Mouse (Mus musculus): ENCODE measurements at regions not wholly inside any gene's neighbourhood (a gene's known extent, or its start where the extent isn't known, plus 50 kb on each side); places are given as distances from the start of the nearest gene placed in this dataset.
A peak's percentile ranks its signal among the peaks of the same experiment; 100 is the strongest.

DNA sequence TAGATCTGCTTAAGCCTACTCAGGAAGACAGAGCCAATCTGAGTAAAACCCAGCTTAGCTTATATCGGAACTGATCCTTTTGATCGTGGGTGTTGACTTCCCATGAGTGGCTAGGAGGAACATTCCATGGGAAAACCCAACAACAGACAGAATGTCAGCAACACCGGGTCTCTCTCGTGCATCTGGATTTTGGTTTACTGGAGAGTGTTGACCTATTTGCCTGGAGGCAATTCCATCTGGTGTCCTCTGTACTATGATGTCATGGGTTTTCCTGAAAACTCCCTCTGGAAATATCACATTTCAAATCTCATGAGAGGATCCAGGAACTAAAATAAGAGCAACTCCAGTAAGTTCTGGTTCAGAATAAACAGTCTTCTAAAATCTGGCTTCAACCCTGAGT, 188.5 kb downstream of the Pfkfb3 start:
- no peaks in the 10 kb centered on the region for H3K36me3 ChIP-seq (ENCODE audit: control insufficient read depth, insufficient read depth)
- H3ac ChIP-seq (ENCODE audit: control insufficient read depth, insufficient read length) = no peak overlapping the region
- H3K27me3 ChIP-seq (ENCODE audit: control insufficient read depth, insufficient read depth, insufficient read length) = no peaks in the 10 kb centered on the region
- no peak for TF ChIP-seq TCF3 (IDR thresholded peaks at IDR 0.05; ENCODE audit: insufficient read length, low read depth)
- no peak for TF ChIP-seq MYOG (IDR thresholded peaks at IDR 0.05; ENCODE audit: control insufficient read depth in 1 of 3, insufficient read depth in 1 of 3, insufficient read length in 2 of 3, low read depth in 2 of 3)
- no peak for TF ChIP-seq MAX (IDR thresholded peaks at IDR 0.05; ENCODE audit: low read depth)
- TF ChIP-seq POLR2AphosphoS2 (IDR thresholded peaks at IDR 0.05; ENCODE audit: insufficient read length, low read depth) = no peak
- no peak for TF ChIP-seq MYOD1 (IDR thresholded peaks at IDR 0.05; ENCODE audit: control insufficient read depth in 1 of 3, insufficient read length in 2 of 3, low read depth in 2 of 3)
- no peak for TF ChIP-seq USF1 (IDR thresholded peaks at IDR 0.05; ENCODE audit: low read depth)
- TF ChIP-seq CEBPB (IDR thresholded peaks at IDR 0.05; ENCODE audit: insufficient read depth, poor library complexity, severe bottlenecking) = no peak
- no peak for TF ChIP-seq REST (IDR thresholded peaks at IDR 0.05; ENCODE audit: insufficient read depth, insufficient read length)
- no peak overlapping the region for H3K4me3 ChIP-seq
- peak overlapping the region; percentile 3 for H3K4me2 ChIP-seq (ENCODE audit: low read depth)
- no peaks in the 10 kb centered on the region for H3K79me2 ChIP-seq (ENCODE audit: control insufficient read depth, insufficient read depth)

- H3K4me3 ChIP-seq = no peak overlapping the region
- H3K79me2 ChIP-seq (ENCODE audit: control insufficient read depth, insufficient read depth) = no peaks in the 10 kb centered on the region
- H3K4me2 ChIP-seq (ENCODE audit: low read depth) = no peak overlapping the region
- H3ac ChIP-seq (ENCODE audit: control insufficient read depth, insufficient read length) = no peak overlapping the region
- H3K36me3 ChIP-seq (ENCODE audit: control insufficient read depth, insufficient read depth) = no peaks in the 10 kb centered on the region
- no peak for TF ChIP-seq TCF12 (IDR thresholded peaks at IDR 0.05; ENCODE audit: insufficient read depth, poor library complexity, severe bottlenecking)
- TF ChIP-seq POLR2AphosphoS2 (IDR thresholded peaks at IDR 0.05; ENCODE audit: insufficient read length, low read depth) = no peak
- no peak for TF ChIP-seq MYOG (IDR thresholded peaks at IDR 0.05; ENCODE audit: control insufficient read depth in 1 of 3, insufficient read depth in 1 of 3, insufficient read length in 2 of 3, low read depth in 2 of 3)
- TF ChIP-seq REST (IDR thresholded peaks at IDR 0.05; ENCODE audit: insufficient read depth, insufficient read length) = no peak
- no peak for TF ChIP-seq MYOD1 (IDR thresholded peaks at IDR 0.05; ENCODE audit: control insufficient read depth in 1 of 3, insufficient read length in 2 of 3, low read depth in 2 of 3)
- no peak for TF ChIP-seq USF1 (IDR thresholded peaks at IDR 0.05; ENCODE audit: low read depth)
- no peak for TF ChIP-seq CEBPB (IDR thresholded peaks at IDR 0.05; ENCODE audit: insufficient read depth, poor library complexity, severe bottlenecking)
- no peak for TF ChIP-seq E2F4 (IDR thresholded peaks at IDR 0.05; ENCODE audit: insufficient read depth)
- H3K27me3 ChIP-seq (ENCODE audit: control insufficient read depth, insufficient read depth, insufficient read length) = no peaks in the 10 kb centered on the region
Measured at GRCm38 (mm10) chr2:11364111-11364510, 189.8 kb downstream of the Pfkfb3 start.

DNA sequence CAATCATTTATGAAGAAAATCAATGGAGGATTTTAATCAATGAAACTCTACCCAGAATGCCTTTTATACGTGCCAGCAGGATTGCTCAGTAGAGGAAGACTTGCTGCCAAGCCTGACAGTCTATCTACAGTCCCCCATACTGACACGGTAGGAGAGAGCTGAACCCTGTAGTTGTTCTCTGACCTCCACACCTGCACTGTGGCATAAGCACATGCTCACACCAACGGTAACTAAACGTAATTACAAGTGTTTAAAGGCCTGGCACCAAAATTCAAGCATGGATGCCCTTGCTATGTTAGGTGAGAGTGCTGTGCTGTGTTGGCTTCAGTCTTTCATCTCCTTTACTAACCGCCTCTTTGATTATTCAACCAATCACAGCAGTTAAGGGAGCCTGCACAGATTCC, 190.8 kb downstream of the Pfkfb3 start:
- TF ChIP-seq E2F4 (IDR thresholded peaks at IDR 0.05; ENCODE audit: insufficient read depth) (no peak), MYOG (IDR thresholded peaks at IDR 0.05; ENCODE audit: control insufficient read depth in 1 of 3, insufficient read depth in 1 of 3, insufficient read length in 2 of 3, low read depth in 2 of 3) (no peak), MAX (IDR thresholded peaks at IDR 0.05; ENCODE audit: low read depth) (no peak), USF1 (IDR thresholded peaks at IDR 0.05; ENCODE audit: low read depth) (no peak), CEBPB (IDR thresholded peaks at IDR 0.05; ENCODE audit: insufficient read depth, poor library complexity, severe bottlenecking) (no peak), POLR2AphosphoS2 (IDR thresholded peaks at IDR 0.05; ENCODE audit: insufficient read length, low read depth) (no peak), TCF3 (IDR thresholded peaks at IDR 0.05; ENCODE audit: insufficient read length, low read depth) (no peak), POLR2A (IDR thresholded peaks at IDR 0.05; ENCODE audit: insufficient read length, low read depth) (no peak), TCF12 (IDR thresholded peaks at IDR 0.05; ENCODE audit: insufficient read depth, poor library complexity, severe bottlenecking) (no peak), REST (IDR thresholded peaks at IDR 0.05; ENCODE audit: insufficient read depth, insufficient read length) (no peak), SRF (IDR thresholded peaks at IDR 0.05; ENCODE audit: control insufficient read depth, insufficient read length, low read depth) (no peak), MYOD1 (IDR thresholded peaks at IDR 0.05; ENCODE audit: control insufficient read depth in 1 of 3, insufficient read length in 2 of 3, low read depth in 2 of 3) (no peak)
- Histone ChIP-seq H3K4me2 (ENCODE audit: low read depth) (no peak overlapping the region), H3K27me3 (ENCODE audit: control insufficient read depth, insufficient read depth, insufficient read length) (no peaks in the 10 kb centered on the region), H3K4me3 (no peak overlapping the region), H3K79me2 (ENCODE audit: control insufficient read depth, insufficient read depth) (no peaks in the 10 kb centered on the region), H3ac (ENCODE audit: control insufficient read depth, insufficient read length) (no peak overlapping the region), H3K36me3 (ENCODE audit: control insufficient read depth, insufficient read depth) (no peaks in the 10 kb centered on the region)

DNA sequence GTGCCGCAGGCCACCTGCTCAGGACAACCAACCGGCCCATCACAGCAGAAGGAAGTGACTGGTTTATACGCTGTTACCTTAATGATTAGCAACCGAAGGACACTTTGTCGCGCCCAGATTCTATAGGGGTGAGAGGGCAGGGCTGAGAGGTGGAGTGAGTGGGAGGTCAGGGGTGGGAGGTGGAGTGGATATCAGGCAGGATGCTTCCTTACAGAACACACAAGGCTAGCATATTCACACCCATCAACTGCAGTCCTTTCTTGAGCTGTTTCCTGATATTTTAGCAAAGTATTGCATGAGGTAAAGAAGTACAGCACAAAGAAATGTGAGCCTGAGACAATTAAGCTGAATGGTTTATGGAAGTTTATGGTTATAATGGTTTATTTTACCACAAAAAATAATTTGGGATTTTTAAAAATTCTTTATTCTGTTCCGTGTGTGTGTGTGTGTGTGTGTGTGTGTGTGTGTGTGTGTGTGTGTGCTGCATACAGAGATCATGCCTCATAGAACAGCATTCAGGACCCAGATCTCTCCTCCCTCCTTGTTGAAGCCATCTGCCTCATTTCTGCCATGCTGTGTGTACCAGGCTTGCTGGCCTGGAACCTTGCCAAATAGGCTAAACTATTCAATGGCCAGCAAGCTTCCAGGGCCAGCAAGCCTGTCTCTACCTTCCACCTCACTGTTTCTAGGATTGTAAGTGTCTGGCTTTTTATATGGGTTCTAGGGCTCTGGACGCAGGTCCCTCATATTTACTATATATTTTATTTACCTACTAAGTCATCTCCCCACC, 190.5 kb downstream of the Prkcq start:
- no peak overlapping the region for H3K4me3 ChIP-seq
- no peaks in the 10 kb centered on the region for H3K79me2 ChIP-seq (ENCODE audit: control insufficient read depth, insufficient read depth)
- no peak overlapping the region for H3ac ChIP-seq (ENCODE audit: control insufficient read depth, insufficient read length)
- H3K36me3 ChIP-seq (ENCODE audit: control insufficient read depth, insufficient read depth) = no peaks in the 10 kb centered on the region
- TF ChIP-seq SRF (IDR thresholded peaks at IDR 0.05; ENCODE audit: control insufficient read depth, insufficient read length, low read depth) = no peak
- TF ChIP-seq MYOD1 (IDR thresholded peaks at IDR 0.05; ENCODE audit: control insufficient read depth in 1 of 3, insufficient read length in 2 of 3, low read depth in 2 of 3) = no peak
- no peak for TF ChIP-seq REST (IDR thresholded peaks at IDR 0.05; ENCODE audit: insufficient read depth, insufficient read length)
- no peak for TF ChIP-seq TCF3 (IDR thresholded peaks at IDR 0.05; ENCODE audit: insufficient read length, low read depth)
- TF ChIP-seq CEBPB (IDR thresholded peaks at IDR 0.05; ENCODE audit: insufficient read depth, poor library complexity, severe bottlenecking) = no peak
- TF ChIP-seq E2F4 (IDR thresholded peaks at IDR 0.05; ENCODE audit: insufficient read depth) = no peak
- no peak for TF ChIP-seq POLR2A (IDR thresholded peaks at IDR 0.05; ENCODE audit: insufficient read length, low read depth)
- TF ChIP-seq TCF12 (IDR thresholded peaks at IDR 0.05; ENCODE audit: insufficient read depth, poor library complexity, severe bottlenecking) = no peak
- no peak for TF ChIP-seq POLR2AphosphoS2 (IDR thresholded peaks at IDR 0.05; ENCODE audit: insufficient read length, low read depth)
- no peak for TF ChIP-seq USF1 (IDR thresholded peaks at IDR 0.05; ENCODE audit: low read depth)
- no peak for TF ChIP-seq MAX (IDR thresholded peaks at IDR 0.05; ENCODE audit: low read depth)
- no peak for TF ChIP-seq MYOG (IDR thresholded peaks at IDR 0.05; ENCODE audit: control insufficient read depth in 1 of 3, insufficient read depth in 1 of 3, insufficient read length in 2 of 3, low read depth in 2 of 3)
- H3K4me2 ChIP-seq (ENCODE audit: low read depth) = no peak overlapping the region
- H3K27me3 ChIP-seq (ENCODE audit: control insufficient read depth, insufficient read depth, insufficient read length) = no peaks in the 10 kb centered on the region
